ENCODE assay signal across 1 mouse cellular context in genomic region chr11:113691851-113692250, GRCm38 (mm10).
TF ChIP-seq lines count a peak whose summit lies in the region.

No protein-coding gene starts in this region.

TF ChIP-seq in CH12.LX, 34 proteins besides CTCF, POLR2A, EP300 and RAD21:
- no peak for TF ChIP-seq CHD2 (IDR thresholded peaks at IDR 0.05; ENCODE audit: low read length)
- peak; percentile 41; the same call in 1 of the 2 replicates for TF ChIP-seq IRF4 (IDR thresholded peaks at IDR 0.05; ENCODE audit: low read depth, low read length)
